Mouse (Mus musculus) thymus, postnatal 10 days (tissue): ENCODE measurements around the gene Grn.
A peak's percentile ranks its signal among the peaks of the same experiment; 100 is the strongest.
"Not testable (repeated sequence)": the region's sequence is repeated elsewhere in the genome, so short reads cannot be mapped to it uniquely, and the experiment has no call there.

ENCODE experiments used
- DNase-seq, 2 experiments: peaks; one replicate each; pipeline ENCODE4 v3.0.0; 2021; ENCODE audit warnings: low spot score in 2 of 2

Grn gene

DNA sequence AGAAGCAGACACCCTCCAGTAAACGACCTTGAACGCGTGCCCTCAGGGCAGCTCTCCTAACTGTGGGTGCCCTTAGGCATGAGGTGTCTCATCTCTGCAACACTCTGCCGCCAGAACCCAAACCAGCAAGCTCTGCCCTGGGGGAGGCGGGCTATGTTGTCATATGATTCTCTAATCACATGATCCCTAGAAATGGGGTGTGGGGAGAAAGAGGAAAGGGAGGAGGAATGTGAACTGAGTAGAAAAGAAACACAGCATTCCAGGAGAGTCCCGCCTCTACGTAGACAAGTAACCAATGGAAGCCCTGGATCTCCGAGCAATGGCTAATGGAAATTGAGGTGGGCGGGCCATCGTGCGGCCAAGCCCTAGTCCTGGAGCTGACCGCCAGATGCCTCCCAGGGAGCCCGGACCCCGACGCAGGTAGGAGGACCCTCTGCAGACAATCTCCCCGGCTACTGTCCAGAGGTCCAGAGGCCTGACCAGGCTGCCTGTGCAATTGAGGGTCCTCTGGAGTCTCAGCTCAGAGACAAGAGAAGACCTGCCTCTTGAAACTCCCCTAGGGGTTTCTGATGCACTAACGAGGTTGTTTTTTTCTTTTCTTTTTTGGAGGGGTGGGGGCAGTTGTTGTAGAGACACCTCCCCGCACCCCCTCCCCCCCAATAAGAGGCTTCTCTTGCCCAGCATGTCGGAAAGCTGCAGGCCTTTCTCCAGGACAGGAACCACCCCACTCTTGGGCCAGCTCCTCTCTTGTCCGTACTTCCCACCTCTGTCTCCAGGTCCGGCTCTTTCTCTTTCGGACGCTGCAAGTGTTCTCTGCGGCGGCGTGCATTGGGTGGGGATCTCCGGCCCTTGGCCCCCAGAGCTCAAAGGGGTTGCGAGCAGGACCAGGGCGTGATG lies at the start of gene Grn:
Grn (plus strand) TSS at position 195 of the 897 bp plus-strand sequence.
- peak in 1 of 2 experiments; percentile 34 for DNase-seq

GRCm38 (mm10) chr11:102381341-102382100 lies 48.6 kb upstream of the Grn start:
- no peak for DNase-seq

DNA sequence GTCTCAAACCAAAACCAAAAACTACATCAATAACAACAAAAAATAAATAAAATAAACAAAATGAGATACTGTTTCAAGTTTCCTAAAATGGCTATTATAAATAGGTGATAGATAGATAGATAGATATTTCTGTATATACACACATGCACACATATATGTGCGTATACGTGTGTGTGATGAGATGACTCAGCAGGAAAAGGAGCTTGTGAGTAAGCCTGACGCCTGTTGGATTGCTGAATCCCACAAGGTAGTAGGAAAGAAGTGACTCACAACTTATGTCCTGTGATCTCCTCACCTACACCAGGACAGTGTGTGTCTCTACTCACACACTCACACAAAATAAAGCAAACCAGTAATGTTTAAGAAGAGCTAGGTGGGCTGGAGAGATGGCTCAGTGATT lies 47.3 kb upstream of the Grn start:
- no peak for DNase-seq

DNA sequence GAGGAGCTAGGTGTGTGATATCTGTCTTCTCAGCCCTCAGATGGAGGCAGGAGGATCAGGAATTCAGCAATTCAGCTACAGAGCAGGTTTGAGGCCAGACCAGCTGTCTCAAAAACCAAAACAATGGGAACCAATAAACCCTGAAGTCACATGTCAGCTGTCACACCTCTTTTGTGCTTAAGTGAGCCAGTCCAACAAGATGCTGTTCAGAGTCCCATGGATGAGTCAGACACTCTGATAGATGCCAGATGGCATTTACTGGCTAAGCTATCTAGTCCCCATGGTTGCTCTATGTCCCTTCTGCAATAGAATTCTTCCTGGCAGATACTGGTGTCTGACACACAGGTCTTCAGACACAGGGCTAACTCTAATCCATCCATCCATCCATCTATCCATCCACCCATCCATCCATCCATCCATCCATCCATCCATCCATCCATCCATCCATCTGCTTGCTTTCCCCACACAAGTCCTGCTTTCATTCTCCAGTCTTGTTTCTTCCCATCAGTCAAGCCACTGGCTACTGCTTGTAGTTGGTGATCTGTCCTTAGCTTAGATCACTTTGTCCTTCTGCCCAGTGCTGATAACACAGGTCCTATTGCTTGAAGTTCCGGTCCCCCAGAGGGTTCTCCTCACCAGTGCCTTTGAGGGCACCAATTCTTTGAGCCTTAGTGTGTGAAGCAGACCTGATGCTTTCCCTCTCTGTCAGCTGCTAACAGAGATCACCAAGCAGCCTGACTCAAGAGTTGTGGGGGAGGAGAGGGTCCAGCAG lies 46.6 kb upstream of the Grn start:
- no peak for DNase-seq

DNA sequence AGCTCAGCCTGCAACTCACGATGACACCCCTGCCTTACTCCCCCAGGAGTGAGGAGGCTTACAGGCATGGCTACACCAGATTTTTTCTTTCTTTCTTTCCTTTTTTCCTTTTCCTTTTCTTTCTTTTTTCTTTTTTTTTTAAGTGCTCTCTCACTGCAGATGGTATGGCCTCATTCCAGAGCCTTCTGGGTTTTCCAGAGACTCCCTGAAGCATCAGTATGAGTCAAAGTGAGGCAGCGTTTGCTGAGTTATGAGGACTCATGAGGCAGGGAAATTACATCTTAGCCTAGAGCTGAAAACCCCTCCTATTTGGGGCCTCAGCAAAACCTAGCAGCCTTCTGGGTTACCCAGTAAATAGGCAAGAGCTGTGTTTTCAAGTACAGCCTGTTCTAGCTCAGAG lies 45.7 kb upstream of the Grn start:
- no peak for DNase-seq

- no peak for DNase-seq
Observed at GRCm38 (mm10) chr11:102385075-102385474, 45.0 kb upstream of the Grn start.

DNA sequence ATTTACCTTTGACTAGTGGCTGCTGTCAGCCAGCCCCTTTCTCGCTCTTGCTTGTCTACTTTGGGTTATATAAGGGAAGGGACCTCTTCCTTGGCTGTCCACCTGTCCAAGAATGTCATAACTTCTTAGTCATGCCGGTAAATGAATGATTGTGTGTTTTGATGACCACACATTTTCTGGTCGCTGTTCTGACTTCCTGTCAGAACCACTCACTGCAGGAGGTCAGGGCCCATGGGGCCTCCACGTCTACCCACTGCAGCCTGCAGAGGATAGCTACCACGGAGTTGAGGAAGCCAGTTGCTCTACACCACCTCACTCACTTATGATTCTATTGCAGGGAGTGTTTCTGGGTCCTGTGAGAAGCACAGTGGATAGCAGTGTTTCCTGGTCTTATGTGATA lies 44.0 kb upstream of the Grn start:
- DNase-seq: no peak

- DNase-seq: not testable (repeated sequence)
Observed at GRCm38 (mm10) chr11:102389436-102389835, 40.7 kb upstream of the Grn start.

DNA sequence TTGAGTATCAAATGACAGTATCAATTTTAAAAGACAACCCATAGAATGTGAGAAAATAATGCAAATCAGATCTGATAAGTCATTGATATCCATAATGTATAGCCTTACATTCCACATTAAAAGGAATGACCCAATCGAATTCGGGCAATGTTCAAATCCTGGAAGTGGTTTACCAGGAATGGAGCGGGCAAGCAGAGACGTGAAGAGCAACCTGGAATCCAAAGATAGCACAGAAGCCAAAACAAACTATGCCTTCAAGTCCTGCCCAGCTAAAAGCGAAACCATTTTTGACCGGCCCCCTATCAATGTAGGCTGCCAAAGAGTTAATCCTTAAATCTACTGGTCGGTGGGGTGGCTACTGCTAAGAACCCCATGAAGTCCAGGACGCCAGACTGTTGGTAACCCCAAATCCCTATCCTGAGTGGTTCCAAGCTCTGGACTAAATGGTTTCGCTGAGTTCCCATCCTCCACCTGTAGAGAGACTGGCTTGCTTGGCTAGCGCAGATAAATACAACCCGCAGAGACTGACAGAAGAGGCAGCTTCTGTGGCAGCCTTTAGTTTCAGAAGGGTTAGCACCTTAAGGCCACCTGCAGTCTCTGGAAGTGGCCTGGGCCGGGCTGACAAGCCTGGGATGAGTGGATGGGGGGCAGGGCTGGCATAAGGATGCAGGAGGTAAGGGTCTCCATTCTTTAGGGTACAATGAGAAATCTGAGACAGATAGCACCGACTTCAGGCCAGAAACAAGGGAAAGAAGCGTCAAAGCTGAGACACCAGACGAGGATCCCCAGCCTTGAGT lies 37.5 kb upstream of the Grn start:
- DNase-seq: no peak

DNA sequence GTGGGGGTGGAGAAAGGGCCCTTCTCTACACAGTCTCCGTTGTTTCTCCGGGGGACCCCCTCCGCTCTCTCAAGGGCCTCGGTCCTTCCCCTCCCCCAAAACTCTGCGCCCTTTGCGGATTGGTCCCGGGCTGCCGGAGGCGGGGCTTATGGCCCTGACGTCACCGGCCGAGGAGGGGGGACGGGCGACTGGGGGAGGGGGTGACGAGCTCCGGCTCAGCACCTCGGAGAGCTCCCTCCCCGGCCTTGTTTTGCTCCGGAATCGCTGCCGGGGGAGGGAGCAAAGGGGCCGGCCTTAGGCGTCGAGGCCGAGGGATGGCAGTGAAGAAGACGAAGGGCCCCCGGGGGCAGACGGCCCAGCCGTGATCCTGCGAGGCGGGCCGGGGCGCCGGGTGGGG lies 36.9 kb upstream of the Grn start, which contains the start of gene Rundc3a:
Rundc3a (plus strand) TSS at position 166 of the 397 bp plus-strand sequence.
- peak; percentile 82 to 92 for DNase-seq

GRCm38 (mm10) chr11:102393719-102394420 lies 36.2 kb upstream of the Grn start:
- no peak for DNase-seq

GRCm38 (mm10) chr11:102394421-102395124 lies 35.5 kb upstream of the Grn start:
- no peak for DNase-seq

- no peak for DNase-seq
Observed at GRCm38 (mm10) chr11:102395250-102395649, 34.9 kb upstream of the Grn start.

DNA sequence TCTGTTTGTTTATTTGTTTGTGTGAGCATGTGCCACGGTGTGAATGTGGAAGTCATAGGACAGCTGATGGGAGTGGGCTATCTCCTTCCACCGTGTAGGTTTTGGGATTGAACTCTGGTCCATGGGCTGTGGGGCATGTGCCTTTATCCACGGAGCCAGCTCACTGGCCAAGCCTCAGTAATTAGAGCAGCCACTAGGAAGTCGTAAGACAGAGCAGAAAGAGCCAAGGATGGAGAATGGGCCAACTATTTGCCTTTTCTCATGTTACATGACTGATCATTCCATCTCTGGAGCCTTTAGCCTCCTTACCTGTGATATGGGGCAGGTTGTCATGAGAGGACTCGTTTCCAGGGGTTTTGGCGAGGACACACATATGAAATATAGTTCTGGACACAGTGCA lies 33.9 kb upstream of the Grn start:
- DNase-seq: no peak

- DNase-seq: no peak
Observed at GRCm38 (mm10) chr11:102396671-102397141, 33.4 kb upstream of the Grn start.

GRCm38 (mm10) chr11:102398007-102398825 lies 31.9 kb upstream of the Grn start:
- no peak for DNase-seq

DNA sequence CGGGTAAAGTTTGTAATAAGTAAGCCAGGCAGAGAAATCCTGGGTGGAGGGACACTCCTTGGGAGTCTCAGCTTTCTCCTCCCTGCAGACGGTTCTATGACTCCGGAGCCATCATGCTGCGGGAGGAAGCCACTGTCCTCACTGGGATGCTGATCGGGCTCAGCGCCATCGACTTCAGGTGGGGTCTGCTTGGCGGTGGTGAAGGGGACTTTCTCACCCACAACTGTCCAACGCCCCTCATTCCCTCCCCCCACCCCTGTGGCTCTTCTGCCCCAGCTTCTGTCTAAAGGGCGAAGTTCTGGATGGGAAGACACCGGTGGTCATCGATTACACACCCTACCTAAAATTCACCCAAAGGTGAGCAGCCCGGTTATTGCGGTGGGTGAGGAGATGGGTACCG lies 31.0 kb upstream of the Grn start:
- no peak for DNase-seq

GRCm38 (mm10) chr11:102399610-102400072 lies 30.5 kb upstream of the Grn start:
- no peak for DNase-seq
